Mouse (Mus musculus) adrenal gland (tissue): ENCODE data around the gene Slc25a48.

ENCODE experiments used
- intact Hi-C: fragments of 180-260 bp; cut with DNase I; formaldehyde crosslinking; loops from one replicate; pipeline ENCODE4 v1.15.1; 2025

Gene Slc25a48

GRCm38 (mm10) chr13:56444996-56445395, 6.8 kb downstream of the Slc25a48 start:
- intact Hi-C loops = no loop called here

GRCm38 (mm10) chr13:56449239-56450030, 11.3 kb downstream of the Slc25a48 start:
- intact Hi-C loops = no loop called here

GRCm38 (mm10) chr13:56450035-56450434, 11.9 kb downstream of the Slc25a48 start:
- intact Hi-C loops = no loop called here

GRCm38 (mm10) chr13:56458001-56458400, 19.8 kb downstream of the Slc25a48 start:
- intact Hi-C loops = no loop called here

- intact Hi-C loops = no loop called here
Observed at GRCm38 (mm10) chr13:56461460-56461859, 23.3 kb downstream of the Slc25a48 start.

- intact Hi-C loops = no loop called here
Observed at GRCm38 (mm10) chr13:56462791-56463190, 24.6 kb downstream of the Slc25a48 start.

- intact Hi-C loops = no loop called here
Observed at GRCm38 (mm10) chr13:56463261-56463660, 25.1 kb downstream of the Slc25a48 start.

- intact Hi-C loops = no loop called here
Observed at GRCm38 (mm10) chr13:56463750-56464149, 25.6 kb downstream of the Slc25a48 start.

GRCm38 (mm10) chr13:56467786-56468185, 29.6 kb downstream of the Slc25a48 start:
- intact Hi-C loops = no loop called here

GRCm38 (mm10) chr13:56468536-56468935, 30.4 kb downstream of the Slc25a48 start:
- intact Hi-C loops = no loop called here

GRCm38 (mm10) chr13:56471211-56471610, 33.1 kb downstream of the Slc25a48 start:
- intact Hi-C loops = loop anchor here (5.0 kb wide), 1 partner anchor 791 kb away; no protein-coding TSS in a partner anchor

GRCm38 (mm10) chr13:56471951-56472350, 33.8 kb downstream of the Slc25a48 start:
- intact Hi-C loops = loop anchor here (5.0 kb wide), 1 partner anchor 790 kb away; no protein-coding TSS in a partner anchor

- intact Hi-C loops = loop anchor here (5.0 kb wide), 1 partner anchor 790 kb away; no protein-coding TSS in a partner anchor
Observed at GRCm38 (mm10) chr13:56472661-56473060, 34.5 kb downstream of the Slc25a48 start.

- intact Hi-C loops = loop anchor here (5.0 kb wide), 4 partner anchors 62 to 282 kb away; no protein-coding TSS in a partner anchor
Observed at GRCm38 (mm10) chr13:56475363-56475762, 37.2 kb downstream of the Slc25a48 start.

GRCm38 (mm10) chr13:56476790-56477189, 38.6 kb downstream of the Slc25a48 start:
- intact Hi-C loops = loop anchor here (2.0 to 5.0 kb wide), 5 partner anchors 61 to 281 kb away; no protein-coding TSS in a partner anchor

- intact Hi-C loops = loop anchor here (2.0 to 5.0 kb wide), 5 partner anchors 60 to 280 kb away; no protein-coding TSS in a partner anchor
Observed at GRCm38 (mm10) chr13:56477271-56477670, 39.1 kb downstream of the Slc25a48 start.

- intact Hi-C loops = loop anchor here (5.0 kb wide), 4 partner anchors 59 to 279 kb away; no protein-coding TSS in a partner anchor
Observed at GRCm38 (mm10) chr13:56478027-56478426, 39.9 kb downstream of the Slc25a48 start.

GRCm38 (mm10) chr13:56482146-56482545, 44.0 kb downstream of the Slc25a48 start, which contains the start of gene Il9:
TSS of gene Il9 (minus strand) at chr13:56482246.
- intact Hi-C loops = no loop called here

GRCm38 (mm10) chr13:56488012-56488411, 49.9 kb downstream of the Slc25a48 start:
- intact Hi-C loops = no loop called here

- intact Hi-C loops = no loop called here
Observed at GRCm38 (mm10) chr13:56494440-56494839, 56.3 kb downstream of the Slc25a48 start.

GRCm38 (mm10) chr13:56500132-56500531, 62.0 kb downstream of the Slc25a48 start:
- intact Hi-C loops = no loop called here

- intact Hi-C loops = no loop called here
Observed at GRCm38 (mm10) chr13:56500636-56501035, 62.5 kb downstream of the Slc25a48 start.
